Mouse (Mus musculus) liver, embryonic 12.5 days (tissue): ENCODE results near the gene 0610010F05Rik. TPM values are rescaled to one million over a fixed set of nuclear protein-coding genes. Genes with fewer than 3 reads are reported as not detected.
A peak's percentile ranks its signal among the peaks of the same experiment; 100 is the strongest.

ENCODE experiments used
- ATAC-seq: fragments of 200-750 bp; cut with Nextera tagmentation; 2 replicates; pipeline ENCODE4 v1.8.0; 2017; ENCODE audit warnings: moderate number of reproducible peaks, mild to moderate bottlenecking, moderate library complexity
- H3K27ac ChIP-seq: fragments of 300-500 bp; sonication (generic); 2 replicates; pipeline ENCODE4 v1.5.1; 2016; ENCODE audit warnings: mild to moderate bottlenecking
- H3K27me3 ChIP-seq: fragments of 300-500 bp; sonication (generic); replicated peaks from 2 replicates; pipeline ENCODE4 v1.6.1; 2016; ENCODE audit warnings: mild to moderate bottlenecking, moderate library complexity
- H3K36me3 ChIP-seq: fragments of 300-500 bp; sonication (generic); 2 replicates; pipeline ENCODE4 v1.6.1; 2016; ENCODE audit warnings: mild to moderate bottlenecking, moderate library complexity
- H3K4me1 ChIP-seq: fragments of 300-500 bp; sonication (generic); 2 replicates; pipeline ENCODE4 v1.6.1; 2016
- H3K4me2 ChIP-seq: fragments of 300-500 bp; sonication (generic); 2 replicates; pipeline ENCODE4 v1.6.1; 2016; ENCODE audit warnings: mild to moderate bottlenecking, moderate library complexity
- H3K4me3 ChIP-seq: fragments of 300-500 bp; sonication (generic); 2 replicates; pipeline ENCODE4 v1.5.1; 2016; ENCODE audit warnings: mild to moderate bottlenecking, moderate library complexity
- H3K9ac ChIP-seq: fragments of 300-500 bp; sonication (generic); 2 replicates; pipeline ENCODE4 v1.6.1; 2016; ENCODE audit warnings: mild to moderate bottlenecking, moderate library complexity
- H3K9me3 ChIP-seq: fragments of 300-500 bp; sonication (generic); replicated peaks from 2 replicates; pipeline ENCODE4 v1.6.1; 2016; ENCODE audit warnings: mild to moderate bottlenecking, moderate library complexity
- WGBS: fragments of 180-500 bp; shearing (Covaris S2); methylation state at CpG from one replicate; pipeline ENCODE4 v1.1.7; 2016; ENCODE audit not compliant: insufficient replicate concordance; 5-methylcytosine and 5-hydroxymethylcytosine counted together
- polyA plus RNA-seq: library from polyadenylated mRNA; unstranded; fragments of >200 nt; fragmentation: Nextera tagmentation; extraction: Ambion mirVana; gene quantifications from 2 replicates; pipeline ENCODE4 v1.2.1, GENCODE M21; 2016

Gene 0610010F05Rik
- polyA plus RNA-seq, result 17.0 and 18.1 TPM in 2 replicates

- Histone ChIP-seq H3K9me3 (no peaks in the 10 kb centered on the region), H3K27me3 (no peaks in the 10 kb centered on the region), H3K4me3 (peak within 1 kb of the TSS; percentile 85), H3K4me2 (peak within 1 kb of the TSS; percentile 91), H3K27ac (peak within 1 kb of the TSS; percentile 88), H3K9ac (peak within 1 kb of the TSS; percentile 94), H3K4me1 (peaks cover 14% of the 10 kb centered on the region), H3K36me3 (peaks cover 16% of the 10 kb centered on the region)
- ATAC-seq, result peak; percentile 100
- under 1% methylated on average over 87 of the region's 103 CpGs for WGBS
These were observed at the start of gene 0610010F05Rik for GRCm38 (mm10) chr11:23632945-23633878. 0610010F05Rik (minus strand) TSS chr11:23633639.

GRCm38 (mm10) chr11:23682561-23682960 lies 49.1 kb upstream of the 0610010F05Rik start:
- H3K9ac ChIP-seq, result no peak overlapping the region

GRCm38 (mm10) chr11:23680435-23680950 lies 47.1 kb upstream of the 0610010F05Rik start:
- peaks cover 70% of the 10 kb centered on the region for H3K36me3 ChIP-seq
- no peaks in the 10 kb centered on the region for H3K9me3 ChIP-seq
- H3K4me1 ChIP-seq, result no peaks in the 10 kb centered on the region
- no peak overlapping the region for H3K4me2 ChIP-seq
- no peak for ATAC-seq
- H3K9ac ChIP-seq, result no peak overlapping the region
- no peak overlapping the region for H3K27ac ChIP-seq
- H3K4me3 ChIP-seq, result no peak overlapping the region
- WGBS, result 91% methylated on average over 6 of the region's 6 CpGs
- H3K27me3 ChIP-seq, result no peaks in the 10 kb centered on the region

More at GRCm38 (mm10) chr11:23682561-23682960, 49.1 kb upstream of the 0610010F05Rik start:
- Histone ChIP-seq H3K4me3 (no peak overlapping the region), H3K4me1 (no peaks in the 10 kb centered on the region), H3K27me3 (no peaks in the 10 kb centered on the region), H3K27ac (no peak overlapping the region), H3K4me2 (no peak overlapping the region), H3K9me3 (no peaks in the 10 kb centered on the region), H3K36me3 (peaks cover 64% of the 10 kb centered on the region)
- no peak for ATAC-seq
- 69% methylated on average over 5 of the region's 5 CpGs for WGBS

DNA sequence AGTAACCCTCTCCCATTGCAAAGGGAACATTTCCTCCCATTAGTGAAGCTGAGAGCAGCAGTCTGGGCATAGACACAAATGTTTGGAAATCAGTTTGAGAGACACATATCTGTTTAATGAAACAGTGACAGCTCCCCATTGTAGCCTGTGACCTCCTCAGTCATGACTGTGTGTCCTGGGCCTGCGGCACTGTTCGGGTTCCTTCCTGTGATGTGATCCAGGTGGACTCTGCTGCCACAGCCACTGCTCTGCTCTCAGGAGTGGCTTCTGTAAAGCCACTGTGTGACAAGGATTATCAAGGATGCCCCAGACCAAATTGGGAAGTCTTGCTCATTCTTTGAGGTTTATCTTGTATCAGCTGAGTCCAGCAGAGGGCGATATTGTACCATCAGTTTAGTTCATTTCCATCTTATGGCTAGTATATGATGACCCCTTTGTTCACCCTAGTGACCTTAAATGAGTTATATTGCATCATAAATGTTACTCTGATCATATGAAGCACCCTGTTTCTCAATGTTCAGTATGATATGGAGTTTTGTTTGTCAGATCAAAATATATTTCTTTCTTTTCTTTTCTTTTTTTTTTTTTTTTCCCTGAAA lies 45.7 kb upstream of the 0610010F05Rik start:
- H3K9me3 ChIP-seq, result no peaks in the 10 kb centered on the region
- H3K9ac ChIP-seq, result no peak overlapping the region
- ATAC-seq, result peak; percentile 32; the same call in 1 of the 2 replicates
- peaks cover 77% of the 10 kb centered on the region for H3K36me3 ChIP-seq
- H3K4me2 ChIP-seq, result no peak overlapping the region
- no peak overlapping the region for H3K4me3 ChIP-seq
- WGBS, result 47% methylated on average over 3 of the region's 3 CpGs
- H3K27ac ChIP-seq, result no peak overlapping the region
- no peaks in the 10 kb centered on the region for H3K27me3 ChIP-seq
- no peaks in the 10 kb centered on the region for H3K4me1 ChIP-seq

- H3K4me2 ChIP-seq, result no peak overlapping the region
- no peak overlapping the region for H3K27ac ChIP-seq
- no peaks in the 10 kb centered on the region for H3K4me1 ChIP-seq
- H3K4me3 ChIP-seq, result no peak overlapping the region
- 75% methylated on average over 5 of the region's 5 CpGs for WGBS
- no peak for ATAC-seq
- no peaks in the 10 kb centered on the region for H3K9me3 ChIP-seq
- no peaks in the 10 kb centered on the region for H3K27me3 ChIP-seq
- peaks cover 89% of the 10 kb centered on the region for H3K36me3 ChIP-seq
- no peak overlapping the region for H3K9ac ChIP-seq
These were observed 42.7 kb upstream of the 0610010F05Rik start for GRCm38 (mm10) chr11:23676100-23676499.

DNA sequence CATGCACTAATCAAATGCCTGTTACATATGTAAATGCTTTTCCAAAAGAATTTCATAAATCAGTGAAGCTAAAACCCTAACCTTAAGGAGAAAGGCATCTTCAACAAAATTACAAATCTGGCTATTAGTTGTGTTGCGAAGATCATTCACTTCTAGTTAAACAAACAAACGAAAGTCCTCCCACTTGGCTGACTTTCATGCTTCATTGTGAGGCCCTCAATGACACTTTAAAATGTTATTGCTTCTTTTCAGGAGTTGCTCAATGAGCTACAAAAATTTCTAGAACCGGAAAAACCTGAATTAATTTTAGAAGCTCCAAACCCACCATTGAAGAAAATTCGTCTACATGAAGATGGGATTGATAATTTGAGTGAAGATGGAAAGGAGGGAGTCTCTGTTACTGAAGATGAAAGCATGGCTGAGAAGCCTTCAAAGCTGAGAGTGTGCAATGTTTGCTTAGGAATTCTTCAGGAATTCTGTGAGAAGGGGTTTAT lies 38.9 kb upstream of the 0610010F05Rik start:
- no peak for ATAC-seq
- Histone ChIP-seq H3K9me3 (no peaks in the 10 kb centered on the region), H3K9ac (no peak overlapping the region), H3K36me3 (peaks cover 69% of the 10 kb centered on the region), H3K27me3 (no peaks in the 10 kb centered on the region), H3K4me1 (peaks cover 3% of the 10 kb centered on the region), H3K27ac (no peak overlapping the region), H3K4me3 (no peak overlapping the region), H3K4me2 (no peak overlapping the region)
- whole genome bisulfite sequencing, result 78% methylated on average over 4 of the region's 4 CpGs

DNA sequence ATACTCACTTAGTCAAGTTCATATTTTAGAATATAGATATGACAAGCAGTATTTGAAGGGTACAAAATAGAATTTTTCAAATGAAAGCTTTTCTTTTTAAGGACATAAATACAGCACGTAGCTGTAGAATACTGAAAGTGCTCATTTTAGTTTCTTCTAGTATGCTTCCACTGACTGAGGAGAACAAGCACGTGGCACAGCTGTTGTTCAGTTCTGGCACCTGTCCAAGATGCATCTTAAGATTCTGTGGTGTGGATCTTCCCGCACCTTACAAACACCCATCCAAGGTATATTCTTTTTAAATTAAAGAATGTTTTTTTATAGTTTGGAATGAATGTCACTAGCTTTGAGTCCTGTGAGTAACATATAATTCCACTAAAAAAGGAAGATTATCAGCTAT lies 33.7 kb upstream of the 0610010F05Rik start:
- Histone ChIP-seq H3K4me2 (peak overlapping the region; percentile 85), H3K27me3 (no peaks in the 10 kb centered on the region), H3K36me3 (peaks cover 19% of the 10 kb centered on the region), H3K27ac (no peak overlapping the region), H3K4me1 (peaks cover 17% of the 10 kb centered on the region), H3K9me3 (no peaks in the 10 kb centered on the region), H3K4me3 (peak overlapping the region; percentile 85), H3K9ac (peak overlapping the region; percentile 92; the same call in 1 of the 2 replicates)
- WGBS, result 54% methylated on average over 3 of the region's 3 CpGs
- no peak for ATAC-seq

GRCm38 (mm10) chr11:23666526-23666925 lies 33.1 kb upstream of the 0610010F05Rik start:
- ATAC-seq, result no peak

DNA sequence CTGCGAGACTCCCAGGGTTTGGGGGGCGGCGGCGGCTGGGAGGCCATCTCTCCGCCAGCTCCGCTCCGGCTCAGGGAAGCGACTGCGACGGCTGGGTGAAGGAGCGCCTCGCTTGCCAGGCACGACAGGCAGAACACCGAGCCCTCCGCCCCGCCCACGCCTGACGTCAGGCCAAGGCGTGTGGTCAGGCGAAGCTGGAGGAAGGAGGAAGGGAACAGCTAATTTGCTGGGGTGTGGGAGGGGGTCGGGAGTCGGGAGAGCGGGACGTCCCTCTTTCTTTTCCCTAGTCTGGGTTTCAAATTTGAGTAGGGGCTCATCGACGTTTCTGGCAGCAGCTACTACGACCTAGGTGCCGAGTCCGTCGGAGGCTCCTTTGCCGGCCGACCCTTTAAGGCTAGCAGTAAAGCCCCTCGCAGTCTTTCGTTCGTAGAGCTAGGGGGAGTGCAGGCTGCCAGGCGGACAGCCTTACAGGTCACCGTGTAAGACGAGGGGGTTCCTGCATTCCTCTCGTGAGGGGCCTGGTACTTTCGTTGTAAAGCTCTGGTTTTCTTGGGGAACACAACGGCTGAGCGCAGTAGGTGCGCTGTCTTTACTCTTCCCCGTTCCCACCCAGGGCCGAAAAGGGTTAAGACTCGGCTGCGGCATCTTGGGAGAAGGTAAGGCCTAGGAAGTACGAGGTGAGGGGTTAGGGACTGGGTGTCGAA lies 32.5 kb upstream of the 0610010F05Rik start, which contains the start of gene Pex13:
Gene Pex13, minus strand, starts transcription at position 162 of the 704 bp plus-strand sequence.
- Histone ChIP-seq H3K4me2 (peak within 1 kb of the TSS; percentile 85), H3K4me3 (peak within 1 kb of the TSS; percentile 85), H3K27me3 (no peaks in the 10 kb centered on the region), H3K27ac (peak within 1 kb of the TSS; percentile 90), H3K9ac (peak within 1 kb of the TSS; percentile 92), H3K4me1 (peaks cover 17% of the 10 kb centered on the region), H3K9me3 (no peaks in the 10 kb centered on the region), H3K36me3 (peaks cover 8% of the 10 kb centered on the region)
- ATAC-seq, result peak; percentile 96
- under 1% methylated on average over 49 of the region's 49 CpGs for WGBS

More at GRCm38 (mm10) chr11:23666526-23666925, 33.1 kb upstream of the 0610010F05Rik start:
- H3K27me3 ChIP-seq, result no peaks in the 10 kb centered on the region
- no peaks in the 10 kb centered on the region for H3K9me3 ChIP-seq
- WGBS, result 5% methylated on average over 5 of the region's 5 CpGs
- H3K9ac ChIP-seq, result peak overlapping the region; percentile 92
- peaks cover 13% of the 10 kb centered on the region for H3K36me3 ChIP-seq
- H3K27ac ChIP-seq, result peak overlapping the region; percentile 90
- peak overlapping the region; percentile 85 for H3K4me2 ChIP-seq
- H3K4me1 ChIP-seq, result peaks cover 17% of the 10 kb centered on the region
- peak overlapping the region; percentile 85 for H3K4me3 ChIP-seq

GRCm38 (mm10) chr11:23665311-23665786 lies 31.9 kb upstream of the 0610010F05Rik start, which contains the start of gene Pus10:
Pus10 (plus strand) TSS chr11:23665674.
- Histone ChIP-seq H3K36me3 (peaks cover 4% of the 10 kb centered on the region; the same call in 1 of the 2 replicates), H3K27ac (peak within 1 kb of the TSS; percentile 90), H3K4me2 (peak within 1 kb of the TSS; percentile 85), H3K9me3 (no peaks in the 10 kb centered on the region), H3K4me3 (peak within 1 kb of the TSS; percentile 85), H3K4me1 (peaks cover 17% of the 10 kb centered on the region), H3K27me3 (no peaks in the 10 kb centered on the region), H3K9ac (peak within 1 kb of the TSS; percentile 92)
- 1% methylated on average over 40 of the region's 40 CpGs for WGBS
- ATAC-seq, result peak; percentile 65

GRCm38 (mm10) chr11:23664232-23664631 lies 30.8 kb upstream of the 0610010F05Rik start:
- ATAC-seq, result no peak
- H3K9ac ChIP-seq, result no peak overlapping the region
- H3K4me2 ChIP-seq, result peak overlapping the region; percentile 32; the same call in 1 of the 2 replicates
- H3K27me3 ChIP-seq, result no peaks in the 10 kb centered on the region
- H3K4me3 ChIP-seq, result no peak overlapping the region
- no peak overlapping the region for H3K27ac ChIP-seq
- peaks cover 4% of the 10 kb centered on the region; the same call in 1 of the 2 replicates for H3K36me3 ChIP-seq
- peaks cover 17% of the 10 kb centered on the region for H3K4me1 ChIP-seq
- no peaks in the 10 kb centered on the region for H3K9me3 ChIP-seq
